Mouse (Mus musculus): ENCODE data around the gene Rab3ip. TPM values are rescaled to one million over a fixed set of nuclear protein-coding genes. Genes with fewer than 3 reads are reported as not detected.

Gene Rab3ip
- total RNA-seq, 1 experiment: 51.9 TPM

- no peak overlapping the region for H3K27ac ChIP-seq (ENCODE audit: insufficient read depth, low read depth, low read length, poor library complexity, severe bottlenecking)
- TF ChIP-seq ZC3H11A (IDR thresholded peaks at IDR 0.05; ENCODE audit: borderline replicate concordance, low read depth, low read length) (no peak), HCFC1 (IDR thresholded peaks at IDR 0.05; ENCODE audit: borderline replicate concordance, insufficient read depth, low read length) (no peak), CHD2 (IDR thresholded peaks at IDR 0.05; ENCODE audit: low read depth, low read length) (no peak), MAFK (IDR thresholded peaks at IDR 0.05; ENCODE audit: insufficient read depth, low read depth, low read length) (no peak), ZNF384 (IDR thresholded peaks at IDR 0.05; ENCODE audit: low read depth, low read length) (no peak)
- no peaks in the 10 kb centered on the region for H3K4me1 ChIP-seq (ENCODE audit: control insufficient read depth in 2 of 2, insufficient read depth in 2 of 2, low read length in 2 of 2, poor library complexity in 1 of 2)
- H3K9ac ChIP-seq (ENCODE audit: insufficient read depth, low read depth, low read length, poor library complexity, severe bottlenecking): no peak overlapping the region
- in situ Hi-C loops (cut with MboI; ENCODE audit: low sequenced_read_pairs in 2 of 2, unreplicated experiment in 2 of 2): no loop called here
- H3K9me3 ChIP-seq (ENCODE audit: control insufficient read depth, insufficient read depth, low read depth, low read length): no peaks in the 10 kb centered on the region
- H3K4me3 ChIP-seq (ENCODE audit: insufficient read depth in 1 of 2, low read depth in 1 of 2, low read length in 2 of 2, poor library complexity in 1 of 2, severe bottlenecking in 1 of 2): no peak overlapping the region
- DNase-seq (ENCODE audit: low read depth, low spot score): no peak
- no peaks in the 10 kb centered on the region for H3K36me3 ChIP-seq (ENCODE audit: control insufficient read depth, insufficient read depth, low read length, poor library complexity, severe bottlenecking)
Observed at GRCm38 (mm10) chr10:116894540-116894939, 56.0 kb downstream of the Rab3ip start.

DNA sequence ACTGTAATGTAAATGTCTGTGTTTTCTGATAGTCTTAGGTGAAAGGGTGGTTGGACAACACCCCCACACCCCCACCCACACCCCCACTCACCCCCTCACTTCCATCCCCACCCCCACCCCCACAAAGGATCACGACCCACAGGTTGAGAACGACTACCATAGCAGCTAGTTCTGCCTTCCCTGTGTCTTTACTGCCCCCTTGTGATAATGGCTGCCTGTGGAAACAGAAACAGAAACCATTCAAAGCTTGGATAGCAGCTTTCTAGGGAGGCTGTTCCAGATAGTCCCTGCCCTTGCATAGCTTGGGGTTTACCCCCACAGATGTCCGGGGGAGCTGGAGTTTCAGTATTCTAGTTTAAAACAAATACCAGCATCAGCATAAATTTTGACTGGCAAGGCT lies 56.8 kb downstream of the Rab3ip start:
- Histone ChIP-seq H3K36me3 (ENCODE audit: control insufficient read depth, insufficient read depth, low read length, poor library complexity, severe bottlenecking) (no peaks in the 10 kb centered on the region), H3K9me3 (ENCODE audit: control insufficient read depth, insufficient read depth, low read depth, low read length) (no peaks in the 10 kb centered on the region), H3K4me3 (ENCODE audit: insufficient read depth in 1 of 2, low read depth in 1 of 2, low read length in 2 of 2, poor library complexity in 1 of 2, severe bottlenecking in 1 of 2) (no peak overlapping the region), H3K4me1 (ENCODE audit: control insufficient read depth in 2 of 2, insufficient read depth in 2 of 2, low read length in 2 of 2, poor library complexity in 1 of 2) (no peaks in the 10 kb centered on the region), H3K9ac (ENCODE audit: insufficient read depth, low read depth, low read length, poor library complexity, severe bottlenecking) (no peak overlapping the region), H3K27ac (ENCODE audit: insufficient read depth, low read depth, low read length, poor library complexity, severe bottlenecking) (no peak overlapping the region)
- DNase-seq (ENCODE audit: low read depth, low spot score): no peak
- TF ChIP-seq CHD2 (IDR thresholded peaks at IDR 0.05; ENCODE audit: low read depth, low read length): no peak
- no peak for TF ChIP-seq HCFC1 (IDR thresholded peaks at IDR 0.05; ENCODE audit: borderline replicate concordance, insufficient read depth, low read length)
- no peak for TF ChIP-seq ZNF384 (IDR thresholded peaks at IDR 0.05; ENCODE audit: low read depth, low read length)
- TF ChIP-seq MAFK (IDR thresholded peaks at IDR 0.05; ENCODE audit: insufficient read depth, low read depth, low read length): no peak
- no peak for TF ChIP-seq ZC3H11A (IDR thresholded peaks at IDR 0.05; ENCODE audit: borderline replicate concordance, low read depth, low read length)
- in situ Hi-C loops (cut with MboI; ENCODE audit: low sequenced_read_pairs in 2 of 2, unreplicated experiment in 2 of 2): no loop called here

DNA sequence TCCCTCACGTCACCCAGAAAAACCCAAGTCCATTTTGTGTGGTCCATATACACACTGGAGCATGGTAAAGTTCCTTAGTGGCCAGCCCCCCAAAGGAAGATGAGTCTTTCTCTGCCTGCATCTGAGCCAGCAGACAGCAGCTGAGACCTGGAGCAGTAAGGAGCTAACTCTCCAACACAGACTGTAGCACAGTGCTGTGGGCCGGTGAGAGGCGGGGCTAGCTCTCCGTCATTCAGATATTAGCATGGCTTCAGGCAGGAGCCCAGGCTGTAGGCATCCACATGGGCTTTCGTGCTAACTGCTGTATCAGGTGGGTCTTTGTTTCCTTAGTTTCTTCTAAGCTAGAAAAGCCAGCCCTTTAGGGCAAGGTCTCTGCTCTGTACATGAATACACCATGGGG lies 60.0 kb downstream of the Rab3ip start:
- in situ Hi-C loops (cut with MboI; ENCODE audit: low sequenced_read_pairs in 2 of 2, unreplicated experiment in 2 of 2): no loop called here
- no peak overlapping the region for H3K4me3 ChIP-seq (ENCODE audit: insufficient read depth in 1 of 2, low read depth in 1 of 2, low read length in 2 of 2, poor library complexity in 1 of 2, severe bottlenecking in 1 of 2)
- H3K36me3 ChIP-seq (ENCODE audit: control insufficient read depth, insufficient read depth, low read length, poor library complexity, severe bottlenecking): no peaks in the 10 kb centered on the region
- no peaks in the 10 kb centered on the region for H3K9me3 ChIP-seq (ENCODE audit: control insufficient read depth, insufficient read depth, low read depth, low read length)
- no peak overlapping the region for H3K27ac ChIP-seq (ENCODE audit: insufficient read depth, low read depth, low read length, poor library complexity, severe bottlenecking)
- no peaks in the 10 kb centered on the region for H3K4me1 ChIP-seq (ENCODE audit: control insufficient read depth in 2 of 2, insufficient read depth in 2 of 2, low read length in 2 of 2, poor library complexity in 1 of 2)
- no peak overlapping the region for H3K9ac ChIP-seq (ENCODE audit: insufficient read depth, low read depth, low read length, poor library complexity, severe bottlenecking)
- TF ChIP-seq ZNF384 (IDR thresholded peaks at IDR 0.05; ENCODE audit: low read depth, low read length): no peak
- TF ChIP-seq CHD2 (IDR thresholded peaks at IDR 0.05; ENCODE audit: low read depth, low read length): no peak
- TF ChIP-seq MAFK (IDR thresholded peaks at IDR 0.05; ENCODE audit: insufficient read depth, low read depth, low read length): no peak
- no peak for TF ChIP-seq HCFC1 (IDR thresholded peaks at IDR 0.05; ENCODE audit: borderline replicate concordance, insufficient read depth, low read length)
- no peak for TF ChIP-seq ZC3H11A (IDR thresholded peaks at IDR 0.05; ENCODE audit: borderline replicate concordance, low read depth, low read length)
- no peak for DNase-seq (ENCODE audit: low read depth, low spot score)

- Histone ChIP-seq H3K27ac (ENCODE audit: insufficient read depth, low read depth, low read length, poor library complexity, severe bottlenecking) (no peak overlapping the region), H3K4me3 (ENCODE audit: insufficient read depth in 1 of 2, low read depth in 1 of 2, low read length in 2 of 2, poor library complexity in 1 of 2, severe bottlenecking in 1 of 2) (no peak overlapping the region), H3K9me3 (ENCODE audit: control insufficient read depth, insufficient read depth, low read depth, low read length) (no peaks in the 10 kb centered on the region), H3K9ac (ENCODE audit: insufficient read depth, low read depth, low read length, poor library complexity, severe bottlenecking) (no peak overlapping the region), H3K4me1 (ENCODE audit: control insufficient read depth in 2 of 2, insufficient read depth in 2 of 2, low read length in 2 of 2, poor library complexity in 1 of 2) (no peaks in the 10 kb centered on the region; a peak in 1 of 4 replicates), H3K36me3 (ENCODE audit: control insufficient read depth, insufficient read depth, low read length, poor library complexity, severe bottlenecking) (no peaks in the 10 kb centered on the region)
- no peak for TF ChIP-seq ZC3H11A (IDR thresholded peaks at IDR 0.05; ENCODE audit: borderline replicate concordance, low read depth, low read length)
- no peak for TF ChIP-seq MAFK (IDR thresholded peaks at IDR 0.05; ENCODE audit: insufficient read depth, low read depth, low read length)
- no peak for TF ChIP-seq CHD2 (IDR thresholded peaks at IDR 0.05; ENCODE audit: low read depth, low read length)
- no peak for TF ChIP-seq HCFC1 (IDR thresholded peaks at IDR 0.05; ENCODE audit: borderline replicate concordance, insufficient read depth, low read length)
- TF ChIP-seq ZNF384 (IDR thresholded peaks at IDR 0.05; ENCODE audit: low read depth, low read length): no peak
- in situ Hi-C loops (cut with MboI; ENCODE audit: low sequenced_read_pairs in 2 of 2, unreplicated experiment in 2 of 2): no loop called here
- no peak for DNase-seq (ENCODE audit: low read depth, low spot score)
Observed at GRCm38 (mm10) chr10:116884552-116884951, 66.0 kb downstream of the Rab3ip start.

GRCm38 (mm10) chr10:116883531-116883930 lies 67.0 kb downstream of the Rab3ip start:
- TF ChIP-seq MAFK (IDR thresholded peaks at IDR 0.05; ENCODE audit: insufficient read depth, low read depth, low read length) (no peak), HCFC1 (IDR thresholded peaks at IDR 0.05; ENCODE audit: borderline replicate concordance, insufficient read depth, low read length) (no peak), ZC3H11A (IDR thresholded peaks at IDR 0.05; ENCODE audit: borderline replicate concordance, low read depth, low read length) (no peak), CHD2 (IDR thresholded peaks at IDR 0.05; ENCODE audit: low read depth, low read length) (no peak), ZNF384 (IDR thresholded peaks at IDR 0.05; ENCODE audit: low read depth, low read length) (no peak)

More at GRCm38 (mm10) chr10:116883531-116883930, 67.0 kb downstream of the Rab3ip start:
- no peak for DNase-seq (ENCODE audit: low read depth, low spot score)
- H3K4me1 ChIP-seq (ENCODE audit: control insufficient read depth in 2 of 2, insufficient read depth in 2 of 2, low read length in 2 of 2, poor library complexity in 1 of 2): no peaks in the 10 kb centered on the region; a peak in 1 of 4 replicates
- H3K4me3 ChIP-seq (ENCODE audit: insufficient read depth in 1 of 2, low read depth in 1 of 2, low read length in 2 of 2, poor library complexity in 1 of 2, severe bottlenecking in 1 of 2): no peak overlapping the region
- in situ Hi-C loops (cut with MboI; ENCODE audit: low sequenced_read_pairs in 2 of 2, unreplicated experiment in 2 of 2): no loop called here
- no peak overlapping the region for H3K27ac ChIP-seq (ENCODE audit: insufficient read depth, low read depth, low read length, poor library complexity, severe bottlenecking)
- H3K9me3 ChIP-seq (ENCODE audit: control insufficient read depth, insufficient read depth, low read depth, low read length): no peaks in the 10 kb centered on the region
- no peak overlapping the region for H3K9ac ChIP-seq (ENCODE audit: insufficient read depth, low read depth, low read length, poor library complexity, severe bottlenecking)
- no peaks in the 10 kb centered on the region for H3K36me3 ChIP-seq (ENCODE audit: control insufficient read depth, insufficient read depth, low read length, poor library complexity, severe bottlenecking)

Measured in ES-E14 (cell line).